Mouse (Mus musculus) lung, postnatal 0 days (tissue): ENCODE results near the gene Muc20.

ENCODE experiments used
- CTCF ChIP-seq: IDR thresholded peaks from 2 replicates; pipeline ENCODE4 v1.5.1; 2016; ENCODE audit warnings: antibody characterized with exemption, mild to moderate bottlenecking
- EP300 ChIP-seq: IDR thresholded peaks from 2 replicates; pipeline ENCODE4 v1.6.1; 2016; ENCODE audit warnings: antibody characterized with exemption, mild to moderate bottlenecking, control low read depth

DNA sequence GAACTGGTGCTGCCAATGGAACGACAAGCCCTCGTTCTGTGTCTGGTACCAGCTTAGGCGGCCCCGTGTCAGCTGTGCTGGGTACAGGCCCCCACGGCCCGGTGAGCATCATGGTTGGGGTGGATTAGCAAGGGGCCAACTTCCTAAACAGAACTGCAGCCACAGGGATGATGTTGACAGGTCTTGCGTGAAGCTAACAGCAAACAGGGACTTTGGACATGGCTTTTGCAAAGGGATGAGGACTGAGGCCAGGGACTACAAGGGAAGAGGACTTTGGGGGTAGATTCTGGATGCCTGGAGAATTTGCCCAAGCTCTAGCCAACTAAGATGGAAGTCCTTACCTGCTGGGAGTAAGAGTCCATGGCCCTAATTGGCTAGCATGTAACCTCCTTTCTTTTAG is 30.3 kb downstream of the Muc20 start:
- TF ChIP-seq CTCF (no peak), EP300 (no peak)
